Mouse (Mus musculus) cerebellum, adult 2 months (tissue): ENCODE measurements around the gene Ryr2.

Source experiments
- CTCF ChIP-seq: fragments of 200-500 bp; IDR thresholded peaks from 2 replicates; pipeline ENCODE4 v1.5.1; 2011; ENCODE audit warnings: low read depth, mild to moderate bottlenecking, control low read depth, low read length, moderate library complexity, borderline replicate concordance; ENCODE audit not compliant: insufficient read depth
- POLR2A ChIP-seq: fragments of 200-500 bp; IDR thresholded peaks from 2 replicates; pipeline ENCODE4 v1.6.1; 2011; ENCODE audit warnings: low read length, control low read depth, borderline replicate concordance; ENCODE audit not compliant: insufficient read depth

DNA sequence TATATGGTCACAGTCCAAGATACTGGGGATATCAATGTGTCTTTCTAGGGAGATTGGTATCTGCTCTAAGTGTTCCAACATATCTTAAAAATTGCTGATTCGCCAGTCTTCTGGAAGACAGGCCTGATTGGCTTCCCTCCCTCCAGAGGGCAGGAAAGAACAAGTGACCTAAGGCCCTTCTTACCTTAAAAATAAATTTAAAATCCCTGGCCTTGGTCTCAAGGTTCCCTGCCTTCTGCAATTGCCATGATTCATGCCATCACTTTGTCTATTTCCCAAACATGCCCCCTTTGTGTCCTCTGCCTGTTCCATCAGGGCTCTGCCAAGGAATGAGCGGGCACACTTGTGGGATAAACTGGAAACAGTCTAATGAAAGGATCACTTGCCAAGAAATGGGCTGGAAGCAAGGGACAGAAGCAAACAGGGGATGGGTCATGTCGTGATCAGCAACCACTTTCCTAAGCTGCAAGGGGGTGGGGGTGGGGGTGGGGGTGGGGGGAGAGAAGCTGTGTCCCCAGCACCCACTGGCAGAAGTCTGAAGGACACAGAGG is 10.3 kb downstream of the Ryr2 start:
- TF ChIP-seq POLR2A (no peak), CTCF (no peak)
